Mouse (Mus musculus) skeletal muscle tissue, adult 2 months (tissue): ENCODE results near the gene Gm10964.

Experiments used
- DNase-seq: peaks from one replicate; pipeline ENCODE4 v3.0.0-alpha.2; 2012; ENCODE audit warnings: low read depth, low spot score

Gene Gm10964

DNA sequence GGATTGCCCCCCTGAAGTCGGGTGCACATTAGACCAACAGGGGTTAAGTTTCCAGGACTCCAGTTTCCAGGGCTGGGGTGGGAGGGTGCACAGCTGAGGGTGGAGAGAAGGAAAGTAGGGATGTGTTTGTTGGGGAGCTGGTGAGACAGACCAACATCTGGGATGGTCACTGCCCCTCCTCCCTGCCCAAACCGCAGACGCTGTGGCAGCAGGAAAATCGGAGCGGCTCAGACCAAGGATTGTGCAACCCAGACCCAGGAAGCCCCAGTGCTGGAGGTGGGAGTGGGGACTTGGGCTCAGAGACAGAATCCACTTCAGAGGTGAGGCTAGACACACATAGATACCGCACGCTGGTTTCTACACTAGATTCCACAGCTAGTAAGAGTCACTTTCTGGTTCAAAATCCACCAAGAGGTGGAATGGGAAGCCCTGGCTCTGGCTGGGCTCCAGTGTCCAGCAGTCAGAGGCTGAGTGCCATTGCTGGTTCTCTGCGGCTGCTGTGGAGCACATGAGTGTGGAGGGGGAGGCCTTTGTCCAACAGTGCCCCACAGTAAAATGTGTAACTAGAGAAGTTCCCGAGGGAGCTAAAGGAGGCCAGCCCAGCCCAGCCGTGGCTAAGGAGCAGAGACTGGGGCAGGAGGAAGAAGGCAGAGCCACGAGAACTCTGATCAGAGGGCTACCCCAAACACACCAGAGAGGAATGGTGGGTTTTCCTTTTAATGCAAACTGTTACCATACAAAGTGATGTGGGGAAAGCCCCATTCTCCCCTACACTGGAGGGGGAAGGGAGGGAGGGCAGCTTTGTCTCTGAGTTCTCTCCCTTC lies 4.3 kb upstream of the Gm10964 start:
- peak; percentile 63 for DNase-seq

DNA sequence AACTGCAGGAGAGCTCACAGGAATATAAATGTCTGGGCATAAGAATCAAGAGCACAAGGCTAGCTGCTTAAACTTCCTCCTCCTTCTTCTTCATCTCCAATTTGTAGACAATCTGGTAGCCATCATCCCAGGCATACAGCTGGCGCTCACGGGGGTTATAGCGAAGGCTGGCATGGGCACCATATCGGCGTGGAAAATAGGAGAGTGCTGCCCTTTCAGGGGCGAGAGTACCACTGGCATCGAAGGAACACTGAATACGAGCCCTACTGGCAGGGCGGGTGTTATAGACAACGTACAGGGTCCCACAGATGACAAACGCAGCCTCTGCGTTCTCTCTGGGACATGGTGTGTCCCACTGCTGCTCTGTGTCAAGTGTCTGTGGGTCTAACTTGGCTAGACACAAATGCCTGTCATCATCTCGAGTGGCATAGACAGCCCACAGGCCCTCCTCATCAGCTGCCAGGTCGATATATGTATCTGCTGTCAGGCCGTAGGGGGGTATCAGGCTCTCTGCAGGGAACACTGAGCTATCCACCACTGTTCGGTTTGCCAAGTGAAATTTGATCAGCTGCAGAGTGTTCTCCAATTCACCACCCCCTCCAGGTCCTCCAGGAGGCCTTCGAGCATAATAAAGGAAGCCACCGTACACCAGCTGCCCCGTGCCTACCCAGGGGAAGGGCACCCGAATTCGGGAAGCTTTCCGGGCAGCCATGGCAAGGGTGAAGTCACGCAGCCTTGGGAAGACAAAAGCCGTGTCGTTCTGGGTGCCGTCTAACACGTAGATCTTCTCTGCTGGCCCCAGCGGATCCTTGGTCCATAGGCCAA lies 3.2 kb upstream of the Gm10964 start:
- no peak for DNase-seq

DNA sequence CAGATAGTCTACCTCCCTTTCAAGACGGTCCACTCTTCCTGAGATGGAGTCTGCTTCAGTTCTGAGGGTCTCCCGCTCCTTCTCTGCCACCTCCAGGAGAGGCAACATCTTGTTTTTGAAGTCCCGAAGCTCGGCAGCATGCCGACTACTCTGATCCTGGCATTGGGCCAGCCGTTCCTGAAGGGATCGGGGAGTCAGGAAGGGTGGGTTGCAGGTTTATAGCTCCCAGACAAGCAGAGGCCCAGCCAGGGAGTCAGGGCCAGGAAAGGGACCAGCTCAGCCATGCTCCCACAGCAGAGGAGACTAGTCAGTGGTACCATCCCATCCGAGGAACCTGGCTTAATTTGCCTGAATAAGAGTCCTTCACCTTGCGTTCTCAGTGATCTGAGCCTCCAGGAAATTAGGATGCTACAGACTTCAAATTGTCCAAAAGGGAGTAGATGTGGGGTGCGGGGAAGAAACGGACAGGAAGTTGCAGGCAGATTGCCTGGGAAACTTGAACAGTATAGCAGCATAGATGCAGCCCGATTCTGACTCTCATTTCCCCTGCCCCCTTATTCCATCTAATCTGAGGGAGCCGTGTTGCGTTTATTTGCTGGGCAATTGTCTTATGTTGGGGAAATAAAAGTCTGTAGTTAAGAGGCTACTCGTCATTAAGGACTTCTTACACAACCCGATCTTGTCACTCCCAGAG lies 2.0 kb upstream of the Gm10964 start:
- DNase-seq, result peak; percentile 36

DNA sequence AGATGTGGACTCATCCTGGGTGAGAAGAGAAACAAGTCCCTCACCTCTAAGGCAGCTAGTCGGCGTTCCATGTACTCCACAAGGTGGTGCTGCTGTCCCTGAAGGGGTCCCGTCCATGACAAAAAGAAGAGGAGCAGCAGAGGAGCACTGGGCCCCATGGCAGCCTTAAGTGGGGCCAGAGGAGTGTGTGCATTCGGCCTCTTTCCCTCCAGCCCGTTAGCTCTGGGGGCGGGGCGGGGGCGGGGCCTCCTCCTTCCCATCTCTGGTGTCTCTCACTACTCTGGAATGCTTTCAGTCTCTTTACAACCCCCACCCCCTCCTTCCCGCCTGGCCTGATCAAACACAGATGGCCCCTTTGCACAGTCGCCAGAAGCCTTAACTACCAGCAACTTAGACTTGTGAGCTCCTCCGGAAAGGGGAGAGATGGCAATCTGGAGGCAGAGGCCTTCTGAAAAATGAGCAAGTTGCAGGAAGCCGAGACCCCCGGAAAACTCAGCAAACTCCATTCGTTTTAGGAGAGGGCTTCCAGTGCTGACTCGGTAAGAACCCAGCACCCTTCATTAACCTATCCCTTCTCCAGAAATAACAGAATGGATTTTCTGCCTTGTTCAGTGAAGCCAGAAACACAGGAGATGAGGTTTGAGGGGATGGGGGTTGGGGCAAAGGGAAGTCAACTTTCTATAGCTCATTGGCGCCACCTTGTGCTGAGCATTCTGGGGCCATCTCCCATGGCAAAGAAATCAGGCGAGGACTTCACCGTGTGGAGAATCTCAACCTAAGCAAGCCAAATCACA lies 1.2 kb upstream of the Gm10964 start, which contains the start of gene Olfml3:
Olfml3 (minus strand) TSS at position 224 of the 794 bp plus-strand sequence.
- peak; percentile 69 for DNase-seq

DNA sequence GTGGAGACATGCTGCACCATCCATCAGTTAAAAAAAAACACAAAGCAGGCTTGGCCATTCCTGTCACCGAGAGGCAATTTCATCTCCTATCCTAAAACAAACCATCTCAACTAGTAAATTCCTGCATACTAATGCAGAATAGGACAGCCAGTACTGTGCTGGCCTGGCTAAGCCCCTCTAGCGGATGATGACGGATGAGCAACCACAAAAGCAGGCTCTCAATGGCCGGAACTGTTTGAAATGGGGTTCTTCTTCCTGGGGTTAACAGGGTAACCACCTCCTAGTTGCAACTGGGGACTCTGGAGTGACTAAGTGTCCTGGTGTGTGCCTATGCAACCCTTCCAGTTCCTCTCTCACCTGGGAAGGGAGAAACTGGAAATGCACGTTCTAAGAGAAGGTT lies 1.2 kb downstream of the Gm10964 start:
- no peak for DNase-seq

DNA sequence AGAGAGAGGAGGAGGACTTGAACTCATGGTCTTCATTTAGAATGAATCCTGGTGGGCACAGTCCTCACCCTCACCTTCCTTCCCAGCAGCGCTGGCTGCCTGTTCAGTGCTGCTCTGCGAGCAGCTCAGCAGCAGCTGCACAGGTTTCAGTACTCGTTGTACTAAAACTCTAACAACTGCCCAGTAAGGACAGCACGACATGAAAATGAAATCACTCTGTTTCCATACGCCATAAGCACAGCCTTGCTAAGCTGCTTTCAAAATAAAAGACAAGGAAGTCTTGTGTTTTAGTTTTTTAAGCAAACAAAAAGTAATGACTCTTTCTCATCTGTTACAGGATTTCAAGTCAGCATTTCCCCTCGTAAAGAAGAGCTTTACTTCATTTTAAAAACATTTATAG lies 4.0 kb downstream of the Gm10964 start:
- no peak for DNase-seq

DNA sequence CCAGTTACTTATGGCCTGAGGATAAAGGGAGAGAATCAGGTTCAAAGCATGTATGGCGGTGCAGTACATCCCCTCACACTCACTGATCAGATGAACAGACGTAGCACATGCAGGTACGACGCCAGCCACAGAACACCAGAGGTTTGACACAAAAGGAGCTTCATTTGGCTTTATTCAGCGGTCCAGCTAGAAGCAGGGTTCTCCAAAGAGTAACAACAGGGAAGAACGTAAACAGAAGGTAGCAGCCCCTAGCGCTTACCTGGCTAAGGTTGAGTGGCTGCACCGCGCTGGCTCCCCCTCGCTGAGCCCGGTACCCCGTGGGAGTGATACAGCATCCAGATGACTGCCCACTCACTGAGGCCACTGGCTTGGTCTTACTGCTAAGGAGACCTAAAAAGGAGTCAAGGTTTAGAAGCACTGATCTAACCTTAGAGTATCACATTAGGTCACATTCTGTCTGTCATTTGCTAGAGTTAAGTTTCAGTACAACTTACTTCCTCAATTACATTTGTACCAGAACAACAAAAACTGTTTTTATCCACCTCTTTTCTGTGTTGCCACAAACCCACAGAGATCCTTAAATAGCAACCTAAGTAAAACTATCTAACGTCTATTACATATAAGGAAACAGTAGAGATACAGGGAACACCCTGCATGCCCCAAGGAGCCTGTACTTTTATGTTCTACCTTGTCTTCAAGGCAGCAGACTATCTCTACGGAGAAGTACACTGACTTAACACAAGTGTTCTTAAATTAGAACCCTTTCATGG lies 6.0 kb downstream of the Gm10964 start:
- no peak for DNase-seq

DNA sequence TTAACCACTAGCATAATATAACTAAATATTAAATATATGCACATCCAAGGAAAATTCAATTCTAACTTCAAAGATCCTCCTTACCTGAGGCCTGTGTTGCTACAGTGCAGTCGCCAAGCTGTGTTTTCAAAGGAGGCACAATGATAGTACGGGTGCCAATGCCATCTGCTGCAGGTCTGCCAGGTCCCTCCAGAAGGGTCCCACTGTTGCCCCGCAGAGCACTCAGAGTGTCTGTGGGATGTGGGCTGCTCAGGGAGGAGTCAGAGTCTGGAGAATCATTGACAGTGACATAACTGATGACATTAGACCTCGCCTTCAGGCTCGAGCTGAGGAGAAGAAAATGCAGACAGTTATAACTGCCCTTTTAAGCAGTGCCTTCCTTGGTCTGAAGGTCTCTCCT lies 7.5 kb downstream of the Gm10964 start:
- no peak for DNase-seq

DNA sequence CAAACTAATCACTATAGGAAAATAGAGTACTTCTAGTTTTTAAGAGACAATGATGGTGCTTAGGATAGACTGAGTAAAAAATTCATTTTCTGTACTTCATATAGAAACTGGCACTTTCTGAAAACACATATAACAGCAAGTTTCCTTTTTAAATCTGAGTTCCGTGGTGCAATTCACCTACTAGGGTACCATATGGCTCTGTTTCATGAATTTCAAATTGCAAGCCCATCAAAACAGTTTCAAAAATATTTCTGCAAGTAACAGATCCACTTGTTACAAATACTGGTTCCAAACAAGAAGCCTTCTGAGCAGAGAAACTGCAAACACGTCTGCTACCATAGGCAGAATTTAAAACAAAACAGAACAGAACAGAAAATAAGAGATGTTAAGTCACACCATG lies 12.4 kb downstream of the Gm10964 start:
- DNase-seq, result no peak

DNA sequence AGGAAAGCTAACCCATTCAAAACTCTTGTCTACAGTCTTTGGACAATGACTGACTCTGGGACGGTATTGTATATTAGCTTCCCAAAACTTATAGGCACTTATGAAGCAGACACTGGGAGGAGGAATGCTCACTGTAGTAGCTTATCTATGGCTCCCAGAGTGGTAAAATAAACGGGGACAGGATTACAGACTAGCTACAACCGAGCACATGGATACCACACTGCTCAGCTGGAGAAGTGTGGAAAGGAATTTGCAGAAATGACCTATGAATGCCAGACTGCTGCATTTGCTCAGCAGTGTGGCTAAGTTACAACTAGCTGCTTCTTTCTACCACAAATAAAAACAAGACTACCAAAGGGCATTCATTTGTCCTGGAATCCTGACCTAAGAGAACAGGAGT lies 16.2 kb downstream of the Gm10964 start:
- DNase-seq, result no peak

DNA sequence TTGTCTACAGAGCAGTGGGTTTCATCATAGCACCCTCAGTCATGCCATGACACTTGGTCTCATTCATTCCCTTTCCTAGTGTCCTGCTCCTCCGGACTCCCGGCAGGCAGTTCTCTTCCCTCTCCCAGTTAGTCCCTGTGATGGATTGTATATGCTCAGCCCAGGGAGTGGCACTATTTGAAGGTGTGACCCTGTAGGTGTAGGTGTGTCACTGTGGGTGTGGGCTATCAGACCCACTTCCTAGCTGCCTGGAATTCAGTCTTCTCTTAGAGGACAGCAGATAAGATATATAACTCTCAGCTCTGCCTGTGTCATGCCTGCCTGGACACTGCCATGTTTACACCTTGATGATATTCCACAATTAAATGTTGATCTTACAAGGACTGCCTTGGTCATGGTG lies 17.8 kb downstream of the Gm10964 start:
- DNase-seq, result no peak

DNA sequence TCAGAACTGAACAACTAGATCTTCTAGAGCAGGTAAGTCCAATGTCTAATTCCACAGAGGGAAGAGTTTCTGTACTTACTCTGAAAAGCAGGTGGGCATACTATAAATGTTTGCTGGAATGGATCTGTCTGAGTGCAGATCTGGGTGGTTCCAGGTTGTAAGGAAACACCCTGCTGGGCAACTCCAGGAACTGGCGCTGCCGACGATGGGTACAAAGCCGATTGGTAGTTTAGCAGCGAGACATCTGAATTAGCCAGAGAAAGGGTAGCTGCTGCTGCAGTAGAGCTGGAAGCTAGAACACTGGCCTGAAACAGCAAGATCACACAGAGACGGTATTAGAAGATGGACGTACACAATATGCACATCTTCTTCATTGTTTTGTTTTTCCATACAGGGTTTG lies 19.3 kb downstream of the Gm10964 start:
- no peak for DNase-seq

DNA sequence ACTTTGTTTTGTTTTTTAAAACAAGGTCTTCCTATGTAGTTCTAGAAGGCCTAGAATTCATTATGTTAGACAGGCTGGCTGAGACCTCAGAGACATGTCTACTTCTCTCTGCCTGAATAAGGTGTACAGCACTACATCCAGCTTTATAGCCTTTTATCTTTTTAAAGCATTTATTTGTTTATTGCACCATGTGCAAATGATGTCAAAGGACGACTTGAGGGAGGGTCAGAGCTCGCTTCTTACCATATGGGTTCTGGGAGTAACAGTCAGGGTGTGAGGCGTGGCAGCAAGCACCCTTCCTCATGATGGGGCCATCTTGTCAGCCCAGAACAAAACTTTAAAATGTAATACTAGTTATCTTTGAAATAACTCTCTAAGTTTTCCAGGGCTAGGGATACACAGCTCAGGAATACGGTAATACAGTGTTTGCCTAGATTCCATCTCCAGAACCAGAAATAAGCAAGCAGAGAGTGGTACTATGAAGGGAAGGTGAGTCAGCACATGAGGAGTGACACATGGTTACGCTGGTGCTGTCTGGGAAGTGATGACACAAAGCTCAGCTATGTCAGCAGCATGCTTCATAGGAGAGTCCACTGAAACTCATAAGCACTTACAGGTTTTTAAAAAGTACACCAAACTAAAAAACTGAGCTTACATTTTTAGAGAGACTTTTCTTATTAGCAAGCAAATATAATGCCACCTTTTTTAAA lies 20.2 kb downstream of the Gm10964 start:
- no peak for DNase-seq

DNA sequence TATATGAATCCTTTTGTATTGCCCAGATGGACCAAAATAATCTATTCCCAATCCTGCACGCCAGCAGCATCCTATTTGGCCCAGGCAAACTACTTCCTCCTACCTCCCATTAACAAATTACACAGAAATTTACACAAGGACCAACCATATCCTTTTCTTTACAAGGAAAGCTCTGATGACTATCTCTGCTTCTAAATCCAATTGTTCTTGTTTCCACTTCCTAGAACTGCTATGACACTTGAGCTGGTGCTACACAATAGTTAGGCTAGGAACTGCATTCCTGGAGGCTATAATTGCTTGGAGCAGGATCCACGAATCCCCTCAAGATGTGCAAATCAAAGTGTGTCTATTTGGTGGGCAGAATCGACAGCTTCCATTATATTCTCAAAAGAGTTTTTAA lies 27.6 kb downstream of the Gm10964 start:
- DNase-seq, result no peak

DNA sequence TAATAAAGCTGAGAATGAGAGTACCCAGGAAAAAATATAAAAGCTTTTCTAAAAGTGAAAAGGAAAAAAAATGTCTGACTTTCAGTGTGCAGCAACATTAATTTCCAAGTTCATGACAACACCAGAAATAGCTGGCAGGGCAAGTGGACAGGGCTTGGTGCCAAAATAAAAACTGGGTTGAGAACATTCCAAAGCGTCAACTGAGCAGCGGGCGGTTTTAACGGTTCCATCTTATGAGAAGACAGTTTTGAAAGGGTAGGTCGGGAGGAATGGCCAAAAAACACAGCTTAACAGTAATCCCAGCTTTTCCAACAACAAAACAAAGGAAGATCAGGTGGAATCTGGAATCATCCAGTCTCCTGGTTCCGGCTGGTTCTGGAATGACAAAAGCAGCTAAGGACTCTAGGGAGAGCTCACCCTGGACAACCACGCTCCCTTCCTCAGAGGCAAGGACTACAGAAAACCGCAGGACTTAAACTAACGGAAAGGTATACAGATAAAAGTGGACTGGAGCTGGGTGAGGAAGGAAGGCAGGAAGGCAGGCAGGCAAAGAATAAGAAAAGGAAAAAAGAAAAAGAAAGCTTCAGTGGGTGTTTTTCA lies 32.5 kb downstream of the Gm10964 start:
- DNase-seq, result peak; percentile 72

DNA sequence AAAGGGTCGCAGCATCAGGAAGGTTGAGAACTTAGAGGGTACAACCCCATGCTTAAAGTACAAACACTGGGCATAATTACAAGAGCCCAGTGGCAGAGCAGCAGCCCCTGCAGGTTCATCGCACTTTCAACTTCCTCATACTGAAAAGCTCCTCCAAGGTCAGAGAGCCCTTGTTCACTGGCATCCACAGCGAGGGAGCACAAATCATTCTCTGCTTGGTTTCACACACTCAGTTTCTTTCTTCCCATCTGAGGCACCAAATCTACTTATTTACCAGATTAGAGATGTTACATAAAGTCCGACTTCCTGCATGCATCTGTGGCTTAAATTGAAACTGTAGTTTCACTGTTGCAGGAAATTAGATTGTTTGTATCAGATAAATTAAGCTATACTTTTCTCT lies 33.7 kb downstream of the Gm10964 start:
- no peak for DNase-seq

DNA sequence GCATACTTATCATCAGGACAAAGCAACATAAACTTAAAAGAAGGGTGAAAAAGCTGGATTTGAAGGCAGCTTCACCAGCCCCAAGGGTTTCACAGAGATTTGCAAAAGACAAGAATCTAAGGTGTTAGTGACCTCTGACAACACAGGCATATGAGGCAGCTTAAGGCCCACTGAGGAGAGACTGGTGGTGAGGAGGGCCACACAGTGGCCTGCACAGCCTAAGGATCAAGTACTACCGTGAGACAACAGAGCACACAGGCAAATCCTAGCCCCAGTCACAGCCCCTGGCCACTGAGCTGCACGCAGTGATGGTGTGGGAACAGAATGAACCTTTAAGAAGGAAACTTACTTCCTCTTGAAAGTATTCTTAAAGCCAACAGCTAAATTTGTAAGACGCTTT lies 34.3 kb downstream of the Gm10964 start:
- DNase-seq, result no peak

DNA sequence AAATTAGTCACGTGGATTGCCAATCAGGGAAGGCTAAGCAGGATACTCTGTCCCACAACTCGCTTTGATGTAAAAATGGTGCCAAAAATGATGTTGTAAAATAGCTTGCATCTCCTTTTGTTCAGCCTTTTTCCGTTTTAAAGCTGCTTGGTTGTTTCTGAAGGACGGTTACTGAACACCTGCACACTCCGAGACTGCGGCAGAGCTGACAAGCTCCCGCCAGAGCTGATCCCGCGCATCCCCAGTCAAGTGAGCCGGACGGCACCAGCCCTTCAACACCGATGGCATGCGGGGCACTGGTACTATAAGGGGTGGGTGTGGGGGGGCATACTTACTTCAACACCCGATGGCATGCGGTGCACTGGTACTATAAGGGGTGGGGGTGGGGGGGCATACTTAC lies 34.8 kb downstream of the Gm10964 start:
- no peak for DNase-seq

DNA sequence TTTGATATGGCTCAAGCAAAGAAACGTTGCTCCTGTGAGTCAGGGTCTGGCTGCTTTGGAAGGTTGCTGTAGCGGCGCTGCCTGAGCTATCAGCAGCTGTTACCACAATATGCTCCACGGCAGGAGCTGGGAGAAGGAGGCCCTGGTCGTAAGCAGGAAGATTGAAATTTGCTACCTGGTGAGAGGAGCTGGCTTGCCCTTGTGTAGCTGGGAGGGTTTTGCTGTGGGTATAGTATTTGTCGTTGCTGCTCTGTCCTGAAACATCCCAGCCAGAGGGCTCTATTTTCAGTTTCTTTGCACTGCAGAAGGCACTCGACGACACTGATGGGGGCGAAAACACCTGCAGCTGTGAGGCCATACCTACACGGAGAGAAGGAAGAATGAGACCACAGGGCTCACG lies 38.8 kb downstream of the Gm10964 start:
- DNase-seq, result no peak

DNA sequence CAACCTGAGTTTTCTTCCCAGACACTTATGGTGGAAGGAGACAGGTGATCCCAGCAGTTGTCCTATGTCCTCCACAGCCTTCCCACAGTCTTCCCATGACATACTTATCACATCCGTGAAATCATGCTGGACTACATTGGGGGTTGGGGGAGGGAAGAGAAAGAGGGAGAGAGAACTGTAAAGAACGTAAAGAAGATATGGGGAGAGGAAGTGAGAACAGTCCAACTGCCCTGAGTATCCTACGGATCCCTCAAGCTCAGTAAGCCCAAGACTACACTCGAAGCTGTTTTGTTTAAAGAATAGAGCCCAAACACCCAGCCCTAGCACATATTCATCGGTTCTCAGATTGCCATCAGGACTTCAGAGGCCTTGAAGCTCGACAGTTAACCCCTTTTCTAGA lies 39.5 kb downstream of the Gm10964 start:
- no peak for DNase-seq
